Mouse (Mus musculus): ENCODE measurements around the gene Prf1.

GRCm38 (mm10) chr10:61297477-61297876 is at the start of gene Prf1:
- TF ChIP-seq CTCF (IDR thresholded peaks at IDR 0.05; ENCODE audit: low read depth, low read length) (no peak), POLR2A (IDR thresholded peaks at IDR 0.05; ENCODE audit: borderline replicate concordance, low read depth, low read length) (no peak)
